Mouse (Mus musculus): ENCODE data around the gene Ankrd22. TPM values are rescaled to one million over a fixed set of nuclear protein-coding genes. Genes with fewer than 3 reads are reported as not detected.

Gene Ankrd22
- polyA plus RNA-seq, 1 experiment from 2014 or later: not detected

GRCm38 (mm10) chr19:34202668-34203067, 36.8 kb upstream of the Ankrd22 start:
- DNase-seq (ENCODE audit: low spot score): no peak
- no peaks in the 10 kb centered on the region for H3K27me3 ChIP-seq (replicated peaks; ENCODE audit: control insufficient read depth, insufficient read depth, low read length)
- no peak overlapping the region for H3K9ac ChIP-seq (ENCODE audit: low read length)
- H3K4me2 ChIP-seq (ENCODE audit: low read length): no peak overlapping the region
- WGBS: 83% methylated on average over 2 of the region's 2 CpGs
- H3K9me3 ChIP-seq (replicated peaks; ENCODE audit: control insufficient read depth, low read length): no peaks in the 10 kb centered on the region
- no peaks in the 10 kb centered on the region for H3K36me3 ChIP-seq (ENCODE audit: control insufficient read depth, insufficient read depth, low read length)
- ATAC-seq: no peak
- no peaks in the 10 kb centered on the region for H3K4me1 ChIP-seq (ENCODE audit: control insufficient read depth, insufficient read depth, low read length)
- no peak overlapping the region for H3K4me3 ChIP-seq (ENCODE audit: low read depth, low read length)
- H3K27ac ChIP-seq (ENCODE audit: low read depth, low read length): no peak overlapping the region

GRCm38 (mm10) chr19:34199488-34199887, 33.6 kb upstream of the Ankrd22 start:
- Histone ChIP-seq H3K9ac (ENCODE audit: low read length) (no peak overlapping the region), H3K4me3 (ENCODE audit: low read depth, low read length) (no peak overlapping the region), H3K36me3 (ENCODE audit: control insufficient read depth, insufficient read depth, low read length) (no peaks in the 10 kb centered on the region), H3K4me2 (ENCODE audit: low read length) (no peak overlapping the region), H3K27ac (ENCODE audit: low read depth, low read length) (no peak overlapping the region), H3K4me1 (ENCODE audit: control insufficient read depth, insufficient read depth, low read length) (no peaks in the 10 kb centered on the region), H3K9me3 (replicated peaks; ENCODE audit: control insufficient read depth, low read length) (no peaks in the 10 kb centered on the region), H3K27me3 (replicated peaks; ENCODE audit: control insufficient read depth, insufficient read depth, low read length) (no peaks in the 10 kb centered on the region)
- 82% methylated on average over 2 of the region's 2 CpGs for WGBS
- no peak for DNase-seq (ENCODE audit: low spot score)
- ATAC-seq: no peak

- H3K9ac ChIP-seq (ENCODE audit: low read length): no peak overlapping the region
- no peak overlapping the region for H3K27ac ChIP-seq (ENCODE audit: low read depth, low read length)
- ATAC-seq (no peak), DNase-seq (ENCODE audit: low spot score) (no peak)
- H3K9me3 ChIP-seq (replicated peaks; ENCODE audit: control insufficient read depth, low read length): no peaks in the 10 kb centered on the region
- no peak overlapping the region for H3K4me2 ChIP-seq (ENCODE audit: low read length)
- 85% methylated on average over 4 of the region's 4 CpGs for WGBS
- H3K4me3 ChIP-seq (ENCODE audit: low read depth, low read length): no peak overlapping the region
- no peaks in the 10 kb centered on the region for H3K36me3 ChIP-seq (ENCODE audit: control insufficient read depth, insufficient read depth, low read length)
- no peaks in the 10 kb centered on the region for H3K27me3 ChIP-seq (replicated peaks; ENCODE audit: control insufficient read depth, insufficient read depth, low read length)
- no peaks in the 10 kb centered on the region for H3K4me1 ChIP-seq (ENCODE audit: control insufficient read depth, insufficient read depth, low read length)
These were observed 33.0 kb upstream of the Ankrd22 start for GRCm38 (mm10) chr19:34198901-34199300.

GRCm38 (mm10) chr19:34198066-34198465, 32.2 kb upstream of the Ankrd22 start:
- Histone ChIP-seq H3K36me3 (ENCODE audit: control insufficient read depth, insufficient read depth, low read length) (no peaks in the 10 kb centered on the region), H3K9ac (ENCODE audit: low read length) (no peak overlapping the region), H3K27ac (ENCODE audit: low read depth, low read length) (no peak overlapping the region), H3K27me3 (replicated peaks; ENCODE audit: control insufficient read depth, insufficient read depth, low read length) (no peaks in the 10 kb centered on the region), H3K4me1 (ENCODE audit: control insufficient read depth, insufficient read depth, low read length) (no peaks in the 10 kb centered on the region; the same call in 1 of the 2 replicates), H3K4me3 (ENCODE audit: low read depth, low read length) (no peak overlapping the region), H3K9me3 (replicated peaks; ENCODE audit: control insufficient read depth, low read length) (no peaks in the 10 kb centered on the region), H3K4me2 (ENCODE audit: low read length) (no peak overlapping the region)
- no peak for ATAC-seq
- 100% methylated on average over 1 of the region's 1 CpGs for WGBS
- no peak for DNase-seq (ENCODE audit: low spot score)

- Histone ChIP-seq H3K36me3 (ENCODE audit: control insufficient read depth, insufficient read depth, low read length) (no peaks in the 10 kb centered on the region), H3K27me3 (replicated peaks; ENCODE audit: control insufficient read depth, insufficient read depth, low read length) (no peaks in the 10 kb centered on the region), H3K9me3 (replicated peaks; ENCODE audit: control insufficient read depth, low read length) (no peaks in the 10 kb centered on the region), H3K4me3 (ENCODE audit: low read depth, low read length) (no peak overlapping the region), H3K27ac (ENCODE audit: low read depth, low read length) (no peak overlapping the region), H3K4me1 (ENCODE audit: control insufficient read depth, insufficient read depth, low read length) (peaks cover 3% of the 10 kb centered on the region; the same call in 1 of the 2 replicates), H3K4me2 (ENCODE audit: low read length) (no peak overlapping the region), H3K9ac (ENCODE audit: low read length) (no peak overlapping the region)
- no peak for ATAC-seq
- 88% methylated on average over 2 of the region's 2 CpGs for WGBS
- no peak for DNase-seq (ENCODE audit: low spot score)
These were observed 29.2 kb upstream of the Ankrd22 start for GRCm38 (mm10) chr19:34195031-34195430.

DNA sequence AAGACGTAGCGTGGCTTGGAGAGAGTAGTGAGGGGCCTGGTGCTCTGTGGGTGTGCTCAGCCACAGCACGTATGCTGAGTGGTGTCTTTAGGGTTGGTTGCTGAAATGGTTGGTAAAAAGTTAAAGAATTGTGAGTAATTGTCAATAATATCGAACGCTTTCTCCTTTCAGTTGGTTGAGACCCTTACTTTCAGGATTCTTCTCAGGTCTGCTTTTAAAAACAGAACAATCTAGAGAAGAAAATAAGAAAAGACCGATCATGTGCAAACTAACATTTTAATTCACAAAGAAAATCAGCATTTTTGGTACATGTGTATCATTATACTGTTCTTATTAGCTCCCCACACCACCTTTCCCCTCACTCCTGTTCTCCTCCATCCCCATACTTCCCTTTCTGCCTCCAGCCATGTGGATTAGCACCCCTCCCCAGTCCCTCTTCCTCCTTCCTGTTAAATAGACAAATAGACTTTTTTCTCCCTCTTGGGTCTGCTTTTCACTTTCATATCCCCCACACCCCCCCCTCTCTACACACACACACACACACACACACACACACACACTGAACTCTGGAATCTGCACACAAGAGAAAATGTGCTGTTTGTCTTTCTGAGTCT, 28.4 kb upstream of the Ankrd22 start:
- H3K4me2 ChIP-seq (ENCODE audit: low read length): no peak overlapping the region
- no peak overlapping the region for H3K4me3 ChIP-seq (ENCODE audit: low read depth, low read length)
- no peak for DNase-seq (ENCODE audit: low spot score)
- 92% methylated on average over 6 of the region's 6 CpGs for WGBS
- H3K27ac ChIP-seq (ENCODE audit: low read depth, low read length): no peak overlapping the region
- peaks cover 3% of the 10 kb centered on the region; the same call in 1 of the 2 replicates for H3K4me1 ChIP-seq (ENCODE audit: control insufficient read depth, insufficient read depth, low read length)
- ATAC-seq: no peak
- no peaks in the 10 kb centered on the region for H3K9me3 ChIP-seq (replicated peaks; ENCODE audit: control insufficient read depth, low read length)
- H3K36me3 ChIP-seq (ENCODE audit: control insufficient read depth, insufficient read depth, low read length): no peaks in the 10 kb centered on the region
- H3K27me3 ChIP-seq (replicated peaks; ENCODE audit: control insufficient read depth, insufficient read depth, low read length): no peaks in the 10 kb centered on the region
- no peak overlapping the region for H3K9ac ChIP-seq (ENCODE audit: low read length)

DNA sequence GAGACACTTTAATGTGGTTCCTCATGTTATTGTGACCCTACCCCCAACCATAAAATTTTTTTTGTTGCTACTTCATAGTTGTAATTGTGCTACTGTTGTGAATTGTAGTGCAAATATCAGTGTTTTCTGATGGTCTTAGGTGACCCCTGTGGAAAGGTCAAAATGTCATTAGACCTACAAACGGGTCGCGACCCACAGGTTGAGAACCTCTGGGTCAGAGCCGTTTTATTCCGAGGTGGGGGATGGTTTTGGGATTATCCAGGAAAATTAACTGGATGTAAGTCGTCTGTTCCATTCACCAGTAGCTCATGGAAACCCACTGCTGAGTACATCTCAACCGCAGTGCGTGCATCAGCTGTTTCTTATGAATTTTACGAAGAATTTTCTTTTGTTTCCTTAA, 27.8 kb upstream of the Ankrd22 start:
- DNase-seq (ENCODE audit: low spot score): no peak
- Histone ChIP-seq H3K4me3 (ENCODE audit: low read depth, low read length) (0 out of 2 replicates have a peak overlapping the region, but pooled peaks have one; percentile 66), H3K9ac (ENCODE audit: low read length) (no peak overlapping the region), H3K36me3 (ENCODE audit: control insufficient read depth, insufficient read depth, low read length) (no peaks in the 10 kb centered on the region), H3K9me3 (replicated peaks; ENCODE audit: control insufficient read depth, low read length) (no peaks in the 10 kb centered on the region), H3K27ac (ENCODE audit: low read depth, low read length) (no peak overlapping the region), H3K4me1 (ENCODE audit: control insufficient read depth, insufficient read depth, low read length) (peaks cover 3% of the 10 kb centered on the region; the same call in 1 of the 2 replicates), H3K4me2 (ENCODE audit: low read length) (peak overlapping the region; percentile 97), H3K27me3 (replicated peaks; ENCODE audit: control insufficient read depth, insufficient read depth, low read length) (no peaks in the 10 kb centered on the region)
- no peak for ATAC-seq
- WGBS: 65% methylated on average over 9 of the region's 9 CpGs

DNA sequence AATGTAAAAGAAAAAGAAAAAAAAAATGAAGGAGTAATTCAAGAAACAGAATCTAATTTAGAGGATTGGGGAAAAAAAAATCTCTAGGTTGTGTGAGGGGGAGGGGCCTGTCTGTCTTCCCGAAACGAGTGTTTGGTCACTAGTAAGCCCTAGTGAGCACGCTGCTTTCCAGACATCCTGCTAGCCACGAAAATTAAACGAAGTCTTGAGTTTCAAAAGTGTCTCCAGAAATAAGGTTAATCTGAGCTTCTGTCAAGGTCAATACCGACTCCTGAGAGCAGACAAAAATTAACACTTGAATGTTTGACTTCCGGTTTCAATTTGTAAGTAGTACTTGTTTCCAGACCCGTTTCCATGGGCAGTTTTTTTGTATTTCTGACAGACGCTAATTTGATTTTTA, 27.3 kb upstream of the Ankrd22 start:
- H3K9me3 ChIP-seq (replicated peaks; ENCODE audit: control insufficient read depth, low read length): no peaks in the 10 kb centered on the region
- DNase-seq (ENCODE audit: low spot score) (peak; percentile 45), ATAC-seq (peak; percentile 38; the same call in 1 of the 2 replicates)
- peak overlapping the region; percentile 66 for H3K4me3 ChIP-seq (ENCODE audit: low read depth, low read length)
- WGBS: 11% methylated on average over 9 of the region's 9 CpGs
- H3K27me3 ChIP-seq (replicated peaks; ENCODE audit: control insufficient read depth, insufficient read depth, low read length): no peaks in the 10 kb centered on the region
- peaks cover 3% of the 10 kb centered on the region; the same call in 1 of the 2 replicates for H3K4me1 ChIP-seq (ENCODE audit: control insufficient read depth, insufficient read depth, low read length)
- peak overlapping the region; percentile 97 for H3K4me2 ChIP-seq (ENCODE audit: low read length)
- H3K36me3 ChIP-seq (ENCODE audit: control insufficient read depth, insufficient read depth, low read length): no peaks in the 10 kb centered on the region
- H3K9ac ChIP-seq (ENCODE audit: low read length): peak overlapping the region; percentile 73; the same call in 1 of the 2 replicates
- no peak overlapping the region for H3K27ac ChIP-seq (ENCODE audit: low read depth, low read length)

Data from forebrain, embryonic 14.5 days (tissue).